Mouse (Mus musculus) liver (tissue): ENCODE measurements at regions not wholly inside any gene's neighbourhood (a gene's known extent, or its start where the extent isn't known, plus 50 kb on each side); places are given as distances from the start of the nearest gene placed in this dataset.

ENCODE experiments used
- DNase-seq: peaks from one replicate; pipeline ENCODE4 v3.0.0-alpha.2; 2020; ENCODE audit warnings: mixed read lengths

DNA sequence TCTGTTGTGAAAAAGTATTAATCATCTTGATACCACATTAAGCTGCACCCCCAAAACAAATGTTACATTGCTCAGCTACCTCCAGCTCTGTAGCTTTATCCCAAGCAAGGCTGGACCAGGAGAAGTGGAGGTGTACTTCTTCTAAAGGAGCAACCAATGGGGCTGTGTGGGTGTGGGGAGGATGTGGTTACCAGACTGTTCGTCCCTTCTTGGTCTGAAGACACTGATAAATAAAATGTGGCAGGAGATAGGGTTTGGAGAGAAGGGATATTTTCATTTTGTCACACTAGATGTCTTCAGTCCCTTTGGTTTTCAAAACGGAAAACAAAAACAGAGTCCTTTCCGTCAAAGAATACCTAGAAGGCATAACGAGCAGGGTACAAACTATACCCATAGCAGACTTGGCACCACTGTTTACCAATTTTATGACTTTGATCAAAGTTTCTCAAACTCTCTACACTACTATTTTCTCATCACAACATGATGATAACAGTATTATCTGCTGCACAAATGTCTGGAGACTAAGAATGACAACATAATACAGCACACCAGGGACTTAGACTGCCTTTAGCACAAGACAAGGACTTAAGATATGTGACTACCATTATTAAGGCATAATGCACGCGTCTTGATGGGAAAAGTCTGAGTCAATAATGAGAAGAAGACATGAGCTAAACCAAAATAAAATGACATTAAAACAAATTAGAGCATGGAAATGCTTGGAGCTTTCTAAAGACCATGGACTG lies 253.4 kb upstream of the Rag2 start:
- DNase-seq: peak; percentile 39

DNA sequence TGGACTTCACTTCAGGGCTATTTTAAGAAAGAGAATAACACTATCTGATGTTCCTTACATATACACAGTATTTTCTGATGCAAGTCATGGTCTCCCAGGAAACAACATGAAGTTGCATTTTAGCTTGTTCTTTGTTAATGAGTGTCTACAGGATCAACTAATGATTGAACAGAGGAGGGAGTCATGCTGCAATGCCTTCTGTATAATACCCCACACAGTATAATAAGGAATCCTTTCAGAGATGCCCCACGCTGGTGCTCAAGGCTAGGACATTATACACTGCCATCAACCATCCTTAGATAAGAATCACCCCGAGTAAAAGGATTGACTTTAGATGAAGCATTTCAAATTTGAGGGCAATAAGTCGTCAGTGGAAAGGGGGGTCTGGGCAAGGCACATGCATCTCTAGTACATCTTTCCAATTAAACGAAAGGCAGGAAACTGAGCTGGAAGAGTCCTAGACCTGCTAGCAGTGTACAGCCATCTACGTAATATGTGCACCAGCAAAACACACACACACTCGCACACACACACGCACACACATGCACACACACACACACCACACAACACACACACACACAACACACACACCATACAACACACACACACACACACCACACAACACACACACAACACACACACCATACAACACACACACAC lies 252.6 kb upstream of the Rag2 start:
- no peak for DNase-seq

DNA sequence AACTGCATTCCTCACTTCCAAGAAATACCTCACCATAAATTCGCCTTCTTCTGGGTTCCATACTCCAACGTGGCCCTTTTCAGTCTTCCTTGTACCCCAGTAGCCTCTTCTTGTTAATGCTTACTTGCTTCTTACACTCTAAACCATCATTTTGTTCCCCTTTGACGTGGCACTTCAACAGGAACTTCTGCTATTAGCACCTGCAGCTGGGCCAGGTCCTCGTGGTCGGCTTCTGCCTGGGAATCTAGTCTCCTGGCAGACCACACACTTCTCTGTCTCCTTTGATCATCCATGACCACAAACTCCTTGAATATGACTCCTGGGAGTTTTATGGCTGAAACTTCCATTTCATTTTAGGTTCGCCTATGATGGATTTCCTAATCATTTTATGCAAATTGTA lies 243.9 kb upstream of the Rag2 start:
- no peak for DNase-seq

DNA sequence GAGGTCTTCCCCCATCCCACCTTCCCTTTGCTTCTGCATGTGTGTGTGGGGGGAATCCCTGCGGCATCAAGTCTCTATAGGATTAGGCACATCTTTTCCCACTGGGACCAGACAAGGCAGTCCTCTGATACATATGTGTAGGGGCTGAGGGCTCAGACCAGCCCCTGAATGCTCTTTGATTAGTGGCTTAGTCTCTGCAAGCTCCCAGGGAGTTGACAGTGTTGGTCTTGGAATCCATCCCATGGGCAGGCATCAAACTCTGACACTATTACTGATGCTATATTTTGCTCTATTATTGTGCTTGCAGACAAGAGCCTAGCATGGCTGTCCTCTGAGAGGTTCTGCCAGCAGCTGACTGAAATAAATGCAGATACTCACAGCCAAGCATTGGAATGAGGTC lies 209.5 kb upstream of the Rag2 start:
- no peak for DNase-seq

DNA sequence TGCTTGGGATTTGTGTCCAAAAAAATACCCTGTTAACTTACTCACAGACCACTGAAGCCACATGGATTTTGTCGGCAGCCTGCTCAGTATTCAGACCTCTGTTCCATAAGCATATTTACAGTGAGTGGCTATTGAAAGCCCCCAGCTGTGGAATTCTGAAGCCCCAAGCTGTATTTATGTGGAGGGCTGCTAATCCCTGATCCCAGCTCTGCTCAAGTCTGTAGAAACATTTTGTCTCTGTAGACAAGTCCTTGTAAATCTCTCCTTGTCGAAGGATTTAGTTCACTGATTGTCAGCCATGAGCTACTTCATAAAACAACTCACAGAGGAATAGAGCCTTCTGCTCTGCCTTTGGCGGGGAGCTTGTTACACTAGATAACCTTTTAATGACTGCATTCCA lies 207.8 kb upstream of the Rag2 start:
- DNase-seq: no peak

DNA sequence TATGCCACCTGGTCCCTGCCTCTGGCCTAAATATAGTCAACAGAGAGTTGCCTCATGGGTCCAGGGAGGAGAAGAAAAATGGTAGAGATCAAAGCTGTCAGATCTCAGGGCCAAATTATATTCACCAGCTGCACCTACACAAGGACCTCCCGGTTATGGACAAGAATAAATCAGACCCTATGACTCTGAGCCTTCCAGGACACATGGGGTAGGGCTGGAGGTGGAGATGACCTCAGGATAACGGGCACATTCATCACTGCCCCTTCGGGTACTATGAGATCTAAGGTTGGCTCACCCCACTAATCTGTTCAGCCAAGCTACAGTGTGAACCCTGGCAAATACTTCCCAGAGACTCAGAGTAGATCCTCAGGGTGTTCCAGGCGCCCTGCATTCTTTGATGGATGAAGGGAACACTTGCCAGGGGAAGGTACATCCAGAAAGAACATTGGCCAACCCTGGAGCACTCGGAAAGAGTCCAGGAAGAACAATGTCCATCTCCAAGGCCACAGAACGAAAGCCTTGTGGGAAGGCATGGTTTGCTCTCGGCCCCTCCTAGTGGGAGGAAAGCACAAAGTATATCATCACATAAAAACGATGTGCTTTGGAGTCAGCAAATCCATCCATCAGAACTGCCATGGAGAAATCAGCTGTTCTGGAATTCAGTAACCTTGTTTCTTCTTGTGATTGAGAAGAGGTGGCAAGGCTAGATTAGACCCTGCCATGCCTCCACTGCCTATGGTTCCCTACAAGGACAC lies 191.2 kb upstream of the Rag2 start:
- no peak for DNase-seq

DNA sequence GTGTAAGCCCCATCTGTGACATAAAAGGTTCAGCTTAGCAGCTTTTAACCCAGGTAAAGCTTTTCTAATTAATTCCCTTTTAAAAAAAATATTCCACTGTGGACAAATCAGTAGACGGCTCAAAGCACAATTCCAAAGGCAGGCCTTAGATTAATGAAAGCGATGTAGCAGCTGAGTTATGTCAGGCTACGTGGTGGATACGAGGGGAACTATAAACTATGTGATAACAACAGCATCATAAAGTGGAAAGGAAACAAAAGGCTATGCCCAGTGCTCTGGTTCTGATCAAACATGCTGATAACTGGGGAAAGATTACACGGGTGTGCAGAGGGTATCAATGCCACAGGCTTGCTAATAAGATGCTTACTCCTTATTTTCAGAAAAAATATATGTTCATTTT lies 184.3 kb upstream of the Rag2 start:
- no peak for DNase-seq

DNA sequence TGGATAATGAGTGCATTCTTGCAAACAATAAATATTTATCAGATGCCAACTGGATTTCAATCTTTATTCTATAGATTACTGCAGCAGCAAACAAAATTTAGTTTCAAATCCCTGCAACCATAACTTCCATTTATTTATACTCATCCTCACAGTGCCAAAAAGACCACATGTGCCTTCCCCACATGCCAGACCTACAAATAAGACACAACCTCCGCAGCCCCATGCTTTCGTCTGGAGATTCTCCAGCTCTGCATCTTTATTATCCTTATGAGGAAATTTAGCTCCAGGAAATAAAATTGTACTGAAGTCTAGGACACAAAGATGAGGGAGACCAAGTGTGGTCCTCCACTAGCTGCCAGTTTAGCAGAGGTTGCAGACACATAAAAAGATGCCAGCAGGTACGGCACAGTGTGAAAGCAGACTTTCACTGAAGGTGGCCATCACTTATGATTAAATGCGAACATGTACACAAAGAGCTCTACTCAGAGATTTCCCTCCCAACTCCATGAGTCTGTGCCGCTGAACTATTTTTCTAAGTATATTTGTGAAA lies 183.4 kb upstream of the Rag2 start:
- DNase-seq: no peak

DNA sequence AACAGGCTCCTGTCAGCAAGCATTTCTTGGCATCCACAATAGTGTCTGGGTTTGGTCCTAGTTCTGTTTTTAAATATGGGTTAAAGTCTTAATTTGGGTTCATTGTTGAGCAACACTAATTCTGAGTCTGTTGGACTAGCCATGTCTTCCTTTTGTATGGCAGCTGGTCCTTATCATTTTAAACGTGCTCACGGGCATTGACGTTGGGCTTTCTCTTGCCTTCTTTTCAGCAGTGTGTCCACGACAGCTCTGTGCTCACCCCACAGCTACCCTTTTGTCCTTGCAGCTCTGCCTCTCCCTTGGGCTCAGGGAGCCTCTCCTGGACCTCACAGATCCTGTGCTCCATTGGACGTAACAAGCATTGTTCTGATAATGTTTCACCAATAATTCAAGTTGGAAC lies 168.9 kb upstream of the Rag2 start:
- DNase-seq: no peak

DNA sequence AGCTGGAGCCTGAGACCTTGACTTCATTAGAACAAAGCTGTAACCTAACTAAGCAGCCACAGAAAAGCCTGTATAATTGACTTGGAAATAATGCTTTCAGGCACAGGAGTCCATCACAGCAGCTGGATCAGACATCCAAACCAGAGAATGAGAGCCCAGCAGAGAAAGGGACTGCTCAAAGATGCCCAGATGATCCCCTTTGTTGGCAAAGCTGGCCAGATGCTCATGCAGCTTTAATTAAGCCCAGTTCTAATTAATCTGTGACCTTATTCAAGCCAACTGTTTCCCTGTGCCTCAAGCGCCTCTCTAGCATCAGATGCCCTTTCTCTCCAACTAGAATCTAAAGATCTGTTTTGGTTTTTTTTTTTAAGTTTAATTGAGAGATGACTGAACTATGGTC lies 165.6 kb upstream of the Rag2 start:
- DNase-seq: no peak

DNA sequence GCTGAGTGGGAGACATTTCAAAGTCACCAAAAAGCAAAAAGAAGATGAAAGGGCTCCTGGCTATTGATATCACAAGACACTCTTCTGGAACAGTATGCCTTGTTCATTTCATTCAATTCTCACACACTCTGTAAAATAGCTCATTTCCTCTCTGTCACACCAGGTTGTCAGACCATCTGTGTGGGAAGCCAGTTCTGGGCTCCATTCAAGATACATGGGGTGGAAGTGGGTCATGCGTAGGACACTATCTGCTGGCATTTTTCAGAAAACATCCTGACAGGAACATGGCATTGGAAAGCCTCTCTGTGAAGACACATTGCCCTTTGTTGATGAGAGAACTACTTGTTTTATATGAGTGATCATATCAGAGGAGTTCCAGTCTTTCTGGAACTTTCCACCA lies 162.1 kb upstream of the Rag2 start:
- no peak for DNase-seq

DNA sequence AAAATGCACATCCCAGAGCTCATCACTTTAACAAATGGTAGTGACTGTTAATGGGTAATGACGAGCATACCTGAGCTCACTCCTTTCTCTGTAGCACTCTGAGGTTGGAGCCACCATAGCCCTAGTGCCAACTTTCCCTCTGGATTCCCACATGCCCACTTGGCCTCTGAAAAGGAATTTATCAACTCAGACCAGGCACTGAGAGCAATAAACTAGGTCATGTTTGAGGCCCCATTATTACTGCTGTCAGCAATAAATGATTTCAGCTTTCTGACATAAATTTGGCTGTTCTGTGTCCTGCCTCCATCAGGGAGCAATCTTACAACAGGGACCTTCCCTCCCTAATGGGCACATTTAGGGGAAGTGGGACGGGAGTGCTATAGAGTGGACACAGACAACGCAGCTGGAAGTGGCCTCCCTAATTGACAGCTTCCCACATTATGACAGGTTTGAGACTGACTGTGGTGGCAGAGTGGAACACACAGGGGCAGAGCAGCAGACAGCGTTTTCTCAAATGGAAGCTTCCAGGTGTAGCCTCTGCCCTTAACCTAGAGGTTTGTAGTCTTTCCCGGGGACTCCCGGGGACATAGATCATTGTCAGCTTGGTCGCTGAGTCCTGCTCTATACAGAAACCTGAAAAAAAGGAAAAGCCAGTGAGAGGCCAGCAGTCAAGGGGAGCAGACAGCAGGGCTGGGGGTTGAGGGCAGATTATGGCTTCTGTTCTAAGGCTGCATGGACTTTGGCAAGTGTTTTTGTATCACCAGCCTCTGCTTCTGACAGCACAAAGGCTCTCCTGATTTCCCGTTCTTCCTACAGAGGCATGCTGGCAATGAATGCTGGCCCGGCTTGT lies 160.0 kb upstream of the Rag2 start:
- no peak for DNase-seq

DNA sequence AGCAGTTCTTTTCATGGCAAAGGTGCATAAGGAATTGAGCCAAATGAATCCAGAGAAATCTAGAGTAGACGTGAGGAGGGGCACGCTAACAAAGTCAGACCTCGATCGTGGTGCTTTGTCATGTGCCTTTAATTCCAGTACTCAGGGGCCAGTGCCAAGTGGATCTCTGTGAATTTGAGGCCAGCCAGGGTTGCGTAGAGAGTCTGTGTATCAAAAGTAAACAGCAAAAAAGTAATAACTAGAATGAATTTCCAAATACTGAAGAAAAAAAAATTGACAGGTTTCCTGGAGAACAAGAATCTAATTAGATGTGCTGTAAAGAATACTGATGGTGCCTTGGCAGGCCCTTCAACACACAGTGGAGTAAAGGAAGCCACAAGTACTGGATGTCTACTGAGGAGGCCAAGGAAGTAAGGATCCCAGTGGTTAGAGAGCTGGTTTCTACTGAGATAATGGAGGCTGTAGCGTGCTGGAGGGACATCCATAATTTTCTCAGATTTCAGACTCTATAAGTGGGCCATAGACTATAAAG lies 153.9 kb upstream of the Rag2 start:
- DNase-seq: no peak

DNA sequence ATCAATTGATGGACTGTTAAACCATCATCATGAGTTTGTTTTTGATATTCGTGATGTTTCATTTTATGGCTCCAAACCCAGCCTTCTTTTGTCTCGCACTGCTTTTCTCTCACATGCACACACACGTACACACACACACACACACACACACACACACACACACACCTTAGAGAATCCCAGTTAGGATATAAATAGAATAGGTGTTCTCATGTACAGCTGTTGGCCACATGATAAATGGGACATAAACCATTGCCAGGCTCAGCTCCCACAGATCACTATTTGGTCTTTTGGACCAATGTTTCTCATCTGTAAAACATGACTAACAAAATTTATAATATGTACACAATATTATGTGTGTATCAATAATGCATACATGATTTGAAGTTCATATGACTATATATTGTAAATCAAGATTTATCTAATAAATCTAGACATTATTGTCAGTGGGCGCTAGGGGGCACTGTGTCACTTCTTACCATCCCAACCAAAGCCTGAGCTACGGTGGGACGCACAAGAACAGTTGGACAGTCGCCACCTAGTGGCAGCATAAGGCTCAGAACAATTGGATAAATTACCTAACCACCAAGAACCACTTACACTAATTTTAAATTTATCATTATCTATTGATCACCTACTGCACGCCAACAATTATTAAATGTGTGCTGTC lies 151.9 kb upstream of the Rag2 start:
- peak; percentile 82 for DNase-seq

DNA sequence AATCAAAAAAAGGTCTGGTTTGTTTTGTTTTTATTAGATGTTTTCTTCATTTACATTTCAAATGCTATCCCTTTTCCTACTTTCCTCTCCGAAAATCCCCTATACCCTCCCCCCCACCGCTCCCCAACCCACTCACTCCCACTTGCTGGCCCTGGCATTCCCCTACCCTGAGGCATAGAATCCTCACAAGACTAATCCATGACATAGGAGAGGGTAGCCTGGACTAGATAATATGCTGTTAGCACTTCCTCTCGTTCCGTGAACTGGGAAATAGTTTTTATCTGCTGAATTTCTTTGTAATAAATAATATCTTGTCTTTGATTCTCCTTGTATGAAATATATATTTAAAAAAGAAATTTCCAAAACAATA lies 151.4 kb upstream of the Rag2 start:
- DNase-seq: no peak

DNA sequence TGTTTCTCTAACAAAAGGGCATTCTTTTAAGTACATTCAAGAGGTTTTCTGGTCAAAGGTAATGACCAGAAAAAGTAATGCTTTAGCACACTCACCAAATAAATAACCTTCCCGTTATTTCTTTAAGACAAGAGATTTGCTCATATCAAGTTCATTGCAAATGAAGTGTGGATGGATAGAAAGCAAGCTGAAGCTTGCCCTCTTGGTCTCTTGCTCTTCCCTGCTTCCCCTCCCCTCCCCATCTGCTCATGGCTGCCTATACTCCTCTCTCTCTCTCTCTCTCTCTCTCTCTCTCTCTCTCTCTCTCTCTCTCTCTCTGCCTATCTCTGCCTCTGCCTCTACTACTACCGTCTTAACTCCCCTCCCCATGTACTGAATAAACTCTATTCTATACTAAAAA lies 147.7 kb upstream of the Rag2 start:
- DNase-seq: no peak

DNA sequence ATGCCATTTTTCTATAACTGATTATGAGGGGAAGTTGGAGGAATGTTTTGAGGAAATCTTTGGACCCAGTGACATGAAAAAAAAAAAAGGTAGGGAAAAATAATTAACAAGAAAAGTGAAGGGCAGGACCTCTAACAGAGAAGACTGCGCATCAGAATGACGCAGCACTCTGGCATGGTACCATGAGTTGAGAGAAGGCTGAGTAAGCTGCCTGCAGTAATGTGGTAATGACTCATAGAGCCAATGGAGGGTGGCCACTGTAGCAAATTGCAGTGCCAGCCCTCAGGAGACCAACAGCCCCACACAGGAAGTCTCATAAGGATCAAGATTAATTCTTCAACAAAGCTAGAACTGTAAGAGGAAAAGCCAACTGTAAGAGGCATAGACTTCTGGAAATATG lies 134.3 kb upstream of the Rag2 start:
- no peak for DNase-seq

DNA sequence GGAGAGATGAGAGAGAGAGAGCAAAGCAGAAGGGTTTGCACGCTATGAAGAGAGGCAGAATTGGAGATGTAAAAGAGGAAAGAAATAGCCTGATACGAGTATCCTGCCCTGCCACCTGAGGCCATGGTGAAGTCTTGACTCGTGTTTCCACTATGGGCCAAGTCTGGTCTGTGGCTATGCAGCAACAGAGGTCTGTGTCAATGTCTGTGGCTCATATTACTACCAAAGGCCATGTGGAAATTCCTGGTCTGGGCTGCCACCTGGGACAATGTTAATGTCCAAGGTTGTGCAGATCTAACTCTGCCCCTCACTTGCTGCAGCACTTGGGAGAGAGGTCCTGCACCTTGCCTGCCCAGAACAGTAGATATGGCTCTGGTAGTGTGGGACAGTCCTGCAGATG lies 132.8 kb upstream of the Rag2 start:
- no peak for DNase-seq

DNA sequence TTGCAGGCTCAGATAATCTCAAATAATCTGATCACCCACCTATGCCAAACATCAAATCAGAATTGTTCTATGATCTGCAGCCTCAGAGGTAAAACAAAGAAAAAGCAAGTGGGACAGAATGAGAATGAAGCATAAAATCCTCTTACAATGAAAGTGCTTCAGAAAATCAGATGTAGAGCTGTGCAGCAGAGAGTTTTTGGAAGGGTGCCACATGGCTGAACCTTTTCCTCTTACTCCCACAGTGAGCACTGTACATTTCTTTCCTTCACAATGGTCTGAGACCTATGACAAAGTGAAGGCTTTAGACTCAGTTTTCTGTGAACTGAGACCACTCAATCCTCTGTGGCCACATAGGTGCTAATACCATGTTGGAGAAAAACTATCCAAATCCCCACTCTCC lies 116.4 kb upstream of the Rag2 start:
- no peak for DNase-seq
